Mouse (Mus musculus) adrenal gland, postnatal 25 days (tissue): ENCODE results near the gene Fam32a. TPM values are rescaled to one million over a fixed set of nuclear protein-coding genes. Genes with fewer than 3 reads are reported as not detected.

Experiments
- DNase-seq: peaks from one replicate; pipeline ENCODE4 v3.0.0; 2021; ENCODE audit warnings: mixed read lengths
- total RNA-seq: library from RNA; stranded (reverse); gene quantifications from 2 replicates; pipeline ENCODE4 v1.2.3, GENCODE M21; 2021

The Fam32a gene
- total RNA-seq, 1 experiment from 2014 or later = 66.8 TPM

DNA sequence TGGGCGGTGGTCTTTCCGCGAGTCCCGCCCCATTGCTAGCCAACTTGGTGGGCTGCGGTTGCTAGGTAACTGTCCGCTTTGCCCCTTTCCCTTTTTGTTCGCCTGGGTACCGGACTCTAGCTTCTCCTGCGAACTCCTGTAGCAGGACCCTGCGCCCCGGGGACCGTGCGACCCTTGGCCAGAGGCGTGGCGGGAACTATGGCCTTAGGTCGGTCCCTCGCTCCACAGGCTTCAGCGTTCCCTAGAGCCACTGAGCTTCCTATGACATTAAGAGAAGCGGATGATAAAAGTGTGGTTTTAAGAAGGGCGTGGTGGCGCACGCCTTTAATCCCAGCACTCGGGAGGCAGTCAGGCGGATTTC, 20.9 kb downstream of the Fam32a start:
- DNase-seq = no peak

DNA sequence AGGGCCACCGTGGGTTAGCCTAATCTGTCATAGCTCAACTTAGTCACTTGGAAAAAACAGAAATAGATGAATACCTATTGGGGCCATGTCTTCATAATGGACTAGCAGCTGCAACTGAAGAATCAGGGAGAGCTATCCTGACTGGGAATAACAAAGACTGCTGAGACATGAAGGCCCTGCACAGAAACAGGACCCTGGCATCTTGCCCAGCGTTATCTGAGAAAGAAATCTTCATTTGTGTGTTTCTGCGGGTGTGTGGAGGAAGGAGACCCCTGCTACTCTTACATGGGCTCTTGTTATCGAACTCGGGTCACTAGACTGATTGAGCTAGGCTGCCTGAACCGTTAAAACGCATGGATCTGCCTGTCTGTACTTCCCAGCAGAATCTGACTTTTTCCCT, 21.4 kb downstream of the Fam32a start:
- DNase-seq = no peak

DNA sequence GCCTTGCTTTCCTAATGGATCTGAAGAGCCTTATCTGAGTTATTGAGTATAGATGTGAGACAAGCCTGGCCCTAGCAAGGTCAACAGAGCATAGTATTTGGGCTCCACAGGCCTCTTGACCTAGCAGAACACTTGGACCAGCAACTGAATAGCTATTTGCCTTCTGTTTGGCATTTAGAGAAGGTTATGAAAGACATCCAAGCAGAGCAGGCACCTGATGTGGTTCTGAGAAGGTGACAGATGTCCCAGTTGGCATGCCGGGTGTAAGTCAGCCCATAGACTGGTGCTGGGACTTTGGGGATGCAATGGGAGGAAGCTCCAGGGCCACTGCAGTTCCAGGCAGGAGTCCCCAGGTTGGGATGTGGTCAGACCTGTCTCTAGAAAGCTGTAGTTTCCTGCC, 22.7 kb downstream of the Fam32a start:
- DNase-seq = no peak

DNA sequence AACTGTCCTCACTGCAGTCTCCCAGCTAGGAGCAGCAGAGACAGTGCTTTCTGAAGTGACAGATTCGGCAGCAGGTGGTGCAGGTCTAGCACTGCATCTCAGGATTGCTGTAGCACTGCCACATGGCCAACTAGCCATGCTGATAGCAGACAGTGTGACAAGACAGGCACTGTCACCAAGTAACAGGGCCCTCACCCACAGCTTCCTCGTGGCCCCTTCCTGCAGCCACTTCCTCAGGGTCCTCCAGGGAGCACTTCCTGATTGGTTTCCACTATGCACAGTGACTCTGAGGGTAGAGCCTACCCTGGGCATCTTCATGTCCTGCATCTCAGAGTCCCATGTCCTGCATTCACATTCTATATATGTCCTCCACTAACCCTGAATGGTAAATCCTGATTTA, 25.1 kb downstream of the Fam32a start:
- DNase-seq = no peak

DNA sequence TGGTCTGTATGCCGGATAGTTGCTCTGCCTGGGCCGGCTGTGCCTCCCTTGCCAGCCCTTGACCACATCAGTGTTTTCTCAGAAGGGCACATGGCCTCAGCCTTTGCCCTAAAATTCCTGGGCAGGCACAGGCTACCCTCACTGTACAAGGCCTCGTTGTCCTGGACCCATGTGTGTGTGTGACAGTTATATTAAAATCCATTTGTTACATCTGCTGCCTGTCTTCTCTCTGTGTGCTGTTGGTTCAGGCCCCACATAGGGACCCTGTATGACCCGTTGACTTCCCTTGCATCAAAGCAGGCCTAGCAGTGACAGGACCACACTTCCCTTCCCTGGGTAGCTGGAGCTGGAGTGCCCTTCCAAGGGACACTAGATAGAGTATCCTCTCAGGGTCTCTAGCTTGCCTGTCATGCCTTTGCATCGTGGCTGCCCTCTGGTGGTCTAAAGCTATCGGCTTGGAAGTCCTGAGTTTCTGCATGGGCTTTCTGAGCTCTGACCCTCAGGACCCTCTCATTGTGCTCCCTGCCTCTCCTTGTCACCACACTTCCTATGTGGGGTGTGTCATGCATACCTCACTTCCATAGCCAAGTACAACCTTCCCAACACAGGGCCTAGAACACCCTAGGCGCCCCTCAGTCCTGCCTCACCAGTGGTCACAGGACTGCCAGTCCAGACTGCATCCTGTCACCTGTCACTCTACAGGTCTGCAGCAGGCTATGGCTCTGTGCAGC, 37.8 kb downstream of the Fam32a start:
- DNase-seq = no peak

DNA sequence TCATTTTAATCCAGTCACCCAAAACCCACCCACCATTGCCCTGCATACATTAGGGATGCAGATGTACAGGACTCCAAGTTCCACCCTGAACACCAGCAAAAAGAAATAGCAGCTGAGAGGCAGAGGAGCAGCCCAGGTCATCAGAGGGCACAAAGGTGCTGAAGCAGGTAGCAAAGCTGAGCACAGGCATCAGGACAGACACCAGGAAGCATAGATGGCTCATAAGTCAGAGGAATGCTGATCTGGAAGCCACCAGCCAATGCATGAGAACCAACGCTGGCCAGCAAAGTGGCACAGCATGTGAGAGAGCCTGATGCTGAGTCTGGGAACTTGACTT, 38.3 kb downstream of the Fam32a start:
- DNase-seq = no peak

DNA sequence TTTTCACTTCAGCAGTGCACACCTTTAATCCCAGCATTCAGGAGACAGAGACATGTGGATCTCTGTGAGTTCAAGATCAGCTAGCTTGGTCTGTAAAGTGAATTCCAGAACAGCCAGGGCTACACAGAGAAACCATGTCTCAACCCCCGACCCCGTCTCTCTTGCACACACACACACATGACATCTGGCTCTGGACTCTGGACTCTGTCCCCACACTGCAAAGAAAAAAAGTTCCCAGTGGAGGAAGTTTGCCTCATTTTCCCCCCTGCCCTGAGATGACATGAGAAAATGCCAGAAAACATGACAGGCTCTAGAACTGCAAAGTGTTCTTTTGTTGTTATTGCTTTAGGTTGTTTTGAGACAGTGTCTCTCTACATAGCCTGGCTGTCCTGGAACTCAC, 40.3 kb downstream of the Fam32a start:
- DNase-seq = no peak

DNA sequence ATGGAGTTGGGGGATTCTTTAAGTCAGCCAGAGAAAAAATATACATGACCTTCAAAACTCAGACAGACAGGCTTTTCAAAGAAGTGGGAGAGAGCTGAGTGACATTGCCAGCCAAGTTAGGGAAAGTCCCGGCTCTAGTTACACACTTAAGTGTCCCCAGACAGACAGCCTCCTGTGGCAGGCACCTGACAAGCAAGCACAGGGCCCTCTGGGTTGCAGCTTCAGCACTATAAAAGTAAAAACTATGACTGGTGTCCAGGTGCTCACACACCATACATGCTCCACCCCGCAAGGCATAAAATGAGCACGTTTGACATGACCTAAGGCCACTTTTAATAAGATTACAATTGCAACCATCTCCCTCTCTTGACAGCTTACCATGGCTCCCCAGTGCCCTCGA, 41.1 kb downstream of the Fam32a start:
- no peak for DNase-seq

DNA sequence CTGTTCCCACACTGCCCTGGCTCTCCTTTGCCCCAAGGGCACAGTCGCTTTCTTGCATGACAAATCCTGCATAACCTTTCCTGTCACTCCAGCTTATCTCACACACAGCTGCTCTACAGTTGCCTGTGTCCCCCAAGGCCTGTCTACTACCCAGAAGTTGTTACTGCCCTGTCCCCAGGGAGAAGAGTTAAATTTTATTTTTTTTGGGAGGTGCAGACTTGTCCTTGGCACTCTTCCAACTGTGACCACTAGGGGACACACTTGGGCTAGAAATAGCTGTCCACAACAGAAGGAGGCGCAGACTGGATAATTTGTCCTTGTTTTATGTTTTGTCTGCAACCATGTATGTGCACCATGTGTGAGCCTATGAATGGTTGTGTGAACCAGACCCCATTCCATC, 41.5 kb downstream of the Fam32a start:
- no peak for DNase-seq

DNA sequence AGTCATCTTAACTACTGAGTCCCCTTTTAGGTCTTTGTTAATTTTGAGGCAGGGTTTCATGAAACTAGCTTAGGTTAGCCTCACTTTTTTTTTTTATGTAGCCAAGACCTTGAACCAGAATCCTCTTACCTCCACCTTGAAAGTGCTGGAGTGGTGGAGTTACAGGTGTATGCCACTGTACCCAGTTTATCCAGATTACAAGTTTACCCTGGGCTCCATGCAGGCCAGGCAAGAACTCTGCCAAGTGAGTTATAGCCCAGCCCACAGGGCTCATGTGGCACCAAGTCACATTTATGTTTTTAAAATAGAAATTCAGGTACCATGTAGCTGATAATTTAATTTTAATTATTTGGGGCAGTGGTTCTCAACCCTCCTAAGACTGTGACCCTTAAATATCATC, 41.9 kb downstream of the Fam32a start:
- no peak for DNase-seq

DNA sequence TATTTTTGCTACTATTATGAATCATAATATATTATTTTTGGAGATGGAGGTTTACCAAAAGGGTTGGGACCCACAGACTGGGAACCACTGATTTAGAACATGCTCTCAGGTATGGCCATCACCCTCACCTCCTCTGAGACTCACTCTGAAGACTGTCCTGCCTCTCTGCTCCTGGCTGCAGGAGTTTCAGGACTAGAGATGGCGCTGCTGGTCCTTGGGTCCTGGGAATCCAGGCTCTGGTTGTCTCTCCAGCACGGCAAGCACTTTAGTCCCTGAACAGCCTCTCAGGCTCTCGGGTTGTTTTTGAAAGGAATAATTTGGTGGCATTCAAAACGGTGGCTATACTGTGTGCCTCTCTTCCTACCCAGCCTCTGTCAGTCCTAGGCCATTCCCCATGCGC, 42.3 kb downstream of the Fam32a start:
- DNase-seq = peak; percentile 39

DNA sequence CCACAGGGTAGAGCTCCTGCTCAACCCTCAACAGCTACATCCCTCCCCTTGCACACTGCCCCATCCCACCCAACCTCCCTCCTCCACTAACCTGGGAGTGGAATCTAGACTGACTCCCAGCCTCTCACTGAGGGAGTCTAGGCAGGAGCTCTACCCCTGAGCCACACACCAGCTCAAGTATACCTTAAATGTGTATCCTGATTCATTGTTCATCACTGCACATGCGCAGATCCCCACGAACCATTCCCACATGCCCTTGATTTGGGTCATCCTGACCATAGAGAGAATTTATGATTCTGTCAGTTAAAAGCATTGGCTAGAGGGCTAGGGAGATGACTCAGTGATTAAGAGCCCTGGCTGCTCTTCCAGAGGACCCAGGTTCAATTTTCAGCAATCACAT, 43.2 kb downstream of the Fam32a start:
- DNase-seq = peak; percentile 69

DNA sequence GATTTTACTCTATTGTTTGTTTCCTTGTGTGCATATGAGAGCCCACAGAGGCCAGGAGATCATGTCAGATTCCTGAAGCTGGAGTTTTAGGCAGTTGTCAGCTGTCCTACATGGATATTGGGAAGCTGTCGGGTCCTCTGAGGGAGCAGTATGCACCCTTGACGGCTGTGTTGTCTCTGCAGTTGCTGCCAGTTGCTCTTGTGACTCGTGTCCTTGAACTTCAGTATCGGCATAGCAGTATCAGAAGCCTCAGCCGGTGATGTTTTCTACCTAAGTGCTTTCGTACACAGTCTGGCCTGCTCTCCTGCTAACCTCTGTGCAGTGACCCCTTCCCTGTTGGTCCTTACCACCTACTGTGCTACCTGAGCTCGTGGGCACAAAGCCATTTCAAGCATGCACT, 43.9 kb downstream of the Fam32a start:
- peak; percentile 49 for DNase-seq

DNA sequence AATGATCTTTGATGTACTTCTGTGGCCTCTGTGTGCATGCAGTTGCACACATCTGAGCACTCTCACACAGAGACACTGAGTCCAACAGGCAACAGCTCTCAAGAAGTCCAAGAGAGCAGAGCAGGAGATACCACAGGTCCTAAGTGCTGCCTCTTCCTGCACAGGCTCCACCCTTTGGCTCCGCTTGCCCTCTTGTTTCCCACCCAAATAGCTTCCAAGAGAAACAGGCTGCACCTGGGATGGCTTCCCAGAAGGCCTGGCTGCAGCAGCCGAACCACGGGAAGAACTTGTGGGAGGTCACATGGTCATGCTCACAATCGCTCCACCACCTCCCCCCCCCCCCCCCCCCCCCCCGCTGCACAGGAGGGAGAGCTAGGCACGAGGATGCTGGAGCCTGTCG, 45.8 kb downstream of the Fam32a start:
- DNase-seq = no peak

DNA sequence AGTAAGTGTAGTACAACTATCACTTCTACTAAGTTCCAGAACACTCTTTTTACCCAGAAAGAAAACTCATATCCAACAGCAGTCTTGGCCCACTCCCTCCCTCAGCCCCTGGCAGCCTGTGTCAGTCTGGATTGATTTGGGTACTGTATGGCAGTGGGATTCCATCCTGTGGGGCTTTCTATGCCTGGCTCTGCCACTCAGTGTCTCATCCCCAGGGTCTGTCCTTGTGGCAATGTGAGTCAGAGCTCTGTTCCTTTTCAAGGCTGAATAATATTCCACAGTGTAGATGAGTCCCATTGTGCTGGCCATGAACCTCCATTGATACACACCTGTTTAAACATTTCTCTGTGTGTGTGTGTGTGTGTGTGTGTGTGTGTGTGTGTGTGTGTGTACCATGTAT, 47.1 kb downstream of the Fam32a start:
- no peak for DNase-seq

DNA sequence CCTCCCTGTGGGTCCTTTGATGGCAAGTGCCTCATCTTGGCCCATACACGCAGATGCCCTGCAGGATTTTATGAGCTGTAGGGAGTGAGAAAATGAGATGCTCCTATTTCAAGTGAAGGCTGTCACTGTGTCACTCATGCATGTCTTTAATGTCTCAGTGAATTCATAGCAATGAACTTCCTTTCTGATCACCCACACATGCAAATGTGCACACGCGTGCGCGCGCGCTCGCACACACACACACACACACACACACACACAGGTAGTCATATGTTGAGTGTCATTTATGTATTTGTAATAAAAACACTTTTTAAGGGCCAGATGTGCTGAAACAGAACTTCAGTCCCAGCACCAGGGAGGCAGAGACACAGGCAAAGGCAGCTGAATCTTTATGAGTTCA, 47.6 kb downstream of the Fam32a start:
- no peak for DNase-seq

DNA sequence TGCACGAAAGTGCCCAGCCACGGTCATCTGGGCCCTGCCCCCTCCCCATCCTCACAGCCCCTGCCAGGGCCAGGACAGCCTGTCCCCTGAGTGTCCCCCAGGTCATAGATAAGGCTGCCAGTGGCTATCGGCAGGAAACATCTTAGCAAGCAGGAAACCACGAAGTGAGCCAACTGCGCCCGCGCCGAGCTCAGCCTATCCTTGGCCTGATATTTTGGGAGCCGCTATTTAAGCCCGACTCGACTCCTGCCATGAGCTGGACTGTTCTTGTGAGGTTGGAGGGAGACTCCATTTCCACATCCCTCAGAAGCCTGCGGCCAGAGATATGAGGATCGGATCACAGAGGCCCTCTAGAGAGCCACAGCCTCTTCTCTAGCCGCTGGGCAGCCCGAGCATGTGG, 48.8 kb downstream of the Fam32a start:
- DNase-seq = peak; percentile 50

DNA sequence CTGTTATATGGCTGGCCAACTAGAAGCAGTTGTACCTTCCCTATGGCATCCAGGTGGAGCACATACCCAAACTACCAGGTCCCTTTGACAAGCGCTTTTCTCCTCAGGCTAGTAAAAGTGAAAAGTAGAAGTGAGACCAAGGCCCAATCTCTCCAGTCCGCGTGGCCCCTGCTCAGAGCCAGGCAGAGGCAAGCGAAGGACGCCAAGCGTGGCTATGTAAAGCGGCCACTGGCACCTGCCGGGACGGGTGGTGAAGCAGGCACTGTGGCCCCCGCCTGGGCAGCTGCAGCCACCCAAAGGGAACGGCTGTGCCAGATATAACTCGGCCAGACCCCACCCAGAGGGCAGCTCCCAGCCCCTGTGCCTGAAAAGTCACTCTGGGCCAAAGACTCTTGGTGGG, 51.1 kb downstream of the Fam32a start:
- no peak for DNase-seq

DNA sequence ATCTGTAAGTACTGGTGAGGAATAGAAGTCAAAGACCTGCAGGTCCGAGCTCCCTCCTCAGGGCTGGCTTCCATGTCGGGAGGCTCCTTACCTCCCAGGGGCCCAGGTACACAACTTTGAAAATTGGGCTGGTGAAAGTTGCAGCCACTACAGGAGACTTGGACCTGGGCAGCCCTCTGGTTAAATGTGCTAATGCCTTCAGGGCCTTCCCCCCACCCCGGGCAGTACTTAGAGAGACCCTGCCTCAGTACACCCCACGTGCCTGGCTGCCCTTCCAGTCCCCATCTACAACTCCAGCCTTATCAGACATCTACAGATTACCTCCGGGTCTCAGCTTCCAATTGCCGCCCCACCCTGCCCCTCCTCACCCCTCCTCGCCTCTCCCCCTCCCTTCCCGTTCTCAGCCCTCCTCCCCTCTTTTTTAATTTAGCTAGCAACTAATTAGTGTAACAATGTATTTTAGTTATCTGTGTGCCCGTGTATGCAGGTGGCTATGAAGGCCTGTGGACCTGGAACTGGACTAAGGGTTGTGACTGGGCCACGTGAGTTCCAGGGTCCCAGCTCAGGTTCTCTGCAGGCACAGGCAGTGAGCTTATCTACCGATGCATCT, 51.6 kb downstream of the Fam32a start:
- no peak for DNase-seq

DNA sequence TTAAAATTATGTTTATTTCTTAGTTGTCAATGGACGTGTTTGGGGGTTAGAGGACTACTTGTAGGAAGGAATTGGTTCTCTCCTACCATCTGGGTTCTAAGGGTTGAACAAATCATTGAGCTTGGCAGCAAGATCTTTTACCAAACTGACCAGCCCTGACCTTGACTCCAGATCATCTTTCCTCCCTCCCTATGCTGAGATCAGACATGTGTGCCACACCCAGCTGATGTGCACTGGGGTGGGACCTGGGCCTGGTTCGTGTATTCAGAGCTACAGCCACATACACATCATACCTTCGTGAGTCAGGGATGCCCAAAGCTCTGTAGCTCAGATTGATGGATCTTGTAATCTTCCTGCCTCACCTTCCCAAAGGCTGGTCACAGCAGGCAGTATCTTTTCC, 52.2 kb downstream of the Fam32a start:
- no peak for DNase-seq

DNA sequence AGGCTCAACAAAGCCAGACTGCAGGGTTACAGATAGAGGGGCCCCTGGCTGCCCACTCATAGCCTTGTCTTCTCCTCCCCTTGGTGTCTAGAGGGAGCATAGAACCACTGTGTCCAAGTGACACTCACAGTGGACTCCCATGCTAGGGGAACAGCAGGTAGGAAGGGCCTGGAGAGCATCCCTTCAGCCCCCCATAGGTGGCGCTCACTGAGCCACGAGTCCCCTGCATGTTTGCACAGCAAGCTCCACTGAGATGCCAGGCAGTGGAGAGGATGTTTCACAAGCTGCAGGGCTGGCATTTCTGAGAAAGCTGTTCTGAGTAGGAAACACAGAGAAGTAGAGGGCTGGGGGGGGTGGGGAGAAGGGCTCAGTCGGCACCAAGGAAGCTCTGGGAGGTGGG, 52.8 kb downstream of the Fam32a start:
- peak; percentile 72 for DNase-seq

DNA sequence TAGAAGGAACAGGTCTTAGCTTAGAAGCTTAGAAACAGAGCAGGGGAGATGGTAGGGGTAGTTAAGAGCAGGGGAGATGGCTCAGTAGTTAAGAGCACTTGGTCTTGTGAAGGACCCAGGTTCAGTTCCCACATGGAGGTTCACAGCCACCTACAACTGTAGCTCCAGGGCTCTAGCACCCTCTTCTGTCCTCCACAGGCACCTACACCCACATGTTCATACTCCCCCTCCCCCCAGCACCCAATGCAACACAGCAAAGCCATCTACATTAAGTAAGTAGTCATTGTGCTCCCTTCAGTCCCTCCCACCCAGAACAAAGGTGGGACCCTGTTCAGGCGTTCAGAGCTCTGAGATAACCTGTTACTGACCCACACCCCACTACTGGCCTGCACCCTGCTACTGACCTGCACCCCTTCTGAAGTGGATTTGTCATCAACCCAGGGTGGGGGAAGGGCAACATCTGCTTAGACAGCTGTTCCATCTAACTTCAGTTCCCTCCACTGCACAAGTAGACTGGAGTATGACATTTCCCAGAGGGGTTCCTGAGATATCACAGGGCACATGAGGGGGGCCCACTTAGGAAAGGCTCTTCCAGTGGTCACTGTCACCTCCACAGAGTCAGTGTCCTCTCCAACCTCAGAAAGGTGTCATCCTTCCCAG, 53.7 kb downstream of the Fam32a start:
- no peak for DNase-seq

DNA sequence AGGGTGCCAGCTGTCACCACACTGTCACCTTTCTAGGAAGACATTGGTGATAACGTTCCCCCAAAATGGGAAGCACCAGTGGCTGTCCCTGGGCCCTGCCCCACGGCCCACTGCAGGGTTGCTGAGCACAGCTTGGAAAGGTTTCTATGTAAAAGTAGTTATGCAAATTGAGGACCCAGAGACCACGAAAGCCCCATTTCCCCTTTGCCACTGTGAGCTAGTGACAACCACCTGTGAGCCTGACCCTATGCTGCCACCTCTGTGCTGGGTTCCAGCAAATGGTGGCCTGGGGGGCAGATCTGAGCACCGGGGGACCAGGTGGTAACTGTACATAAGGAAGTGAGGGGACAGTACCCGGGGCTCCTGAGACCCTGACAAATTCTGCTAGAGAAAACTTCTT, 54.3 kb downstream of the Fam32a start:
- no peak for DNase-seq
